Mouse (Mus musculus): ENCODE results near the gene Hoxb4.

DNA sequence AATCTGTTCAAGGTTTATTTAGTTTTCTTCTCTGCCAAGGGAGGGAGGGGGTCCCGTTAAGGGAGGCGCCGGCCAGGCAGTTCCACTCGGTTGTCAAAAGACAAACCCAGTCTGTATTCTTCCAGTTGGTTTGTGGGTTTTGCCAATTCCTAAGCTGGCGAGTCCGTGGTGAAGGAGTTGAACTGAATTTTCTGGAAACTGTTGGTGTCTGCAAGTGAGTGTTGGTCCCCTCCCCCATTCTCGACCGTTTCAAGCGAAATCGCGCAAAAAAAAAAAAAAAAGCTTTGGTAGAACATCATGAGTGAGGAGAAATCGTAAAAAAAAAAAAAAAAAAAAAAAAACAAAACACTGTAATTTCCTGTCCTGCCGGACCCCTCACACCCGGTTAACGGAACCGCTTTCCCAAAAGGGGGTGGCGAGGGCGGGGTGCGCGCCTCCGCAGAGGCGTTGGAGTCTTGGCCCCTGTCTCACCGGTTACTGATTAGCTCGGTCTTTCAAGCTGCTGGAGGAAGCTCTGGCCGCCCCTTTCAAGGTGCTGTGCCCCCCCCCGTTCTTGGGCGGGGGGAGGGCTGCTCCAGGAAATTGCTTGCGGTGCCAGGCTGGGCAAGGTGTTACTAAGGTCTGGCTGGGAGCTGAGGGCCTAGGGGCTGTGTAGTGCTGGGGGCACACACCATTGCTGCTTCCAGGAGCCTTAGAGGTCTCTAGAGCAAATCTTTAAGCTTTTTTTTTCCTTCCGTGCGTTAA is 22.8 kb upstream of the Hoxb4 start:
- TF ChIP-seq CTCF (IDR thresholded peaks at IDR 0.05; ENCODE audit: extremely low read depth, insufficient read depth, insufficient read length, insufficient replicate concordance) (no peak), POLR2A (IDR thresholded peaks at IDR 0.05; ENCODE audit: low read depth, low read length) (no peak)

All from spleen, adult 2 months (tissue).